Mouse (Mus musculus) retina, postnatal 7 days (tissue): ENCODE measurements around the gene 5031439G07Rik.
"Not testable (repeated sequence)": the region's sequence is repeated elsewhere in the genome, so short reads cannot be mapped to it uniquely, and the experiment has no call there.

Source experiments
- DNase-seq: peaks from one replicate; pipeline ENCODE4 v3.0.0-alpha.2; 2012; ENCODE audit warnings: low read depth, low spot score

5031439G07Rik gene

DNA sequence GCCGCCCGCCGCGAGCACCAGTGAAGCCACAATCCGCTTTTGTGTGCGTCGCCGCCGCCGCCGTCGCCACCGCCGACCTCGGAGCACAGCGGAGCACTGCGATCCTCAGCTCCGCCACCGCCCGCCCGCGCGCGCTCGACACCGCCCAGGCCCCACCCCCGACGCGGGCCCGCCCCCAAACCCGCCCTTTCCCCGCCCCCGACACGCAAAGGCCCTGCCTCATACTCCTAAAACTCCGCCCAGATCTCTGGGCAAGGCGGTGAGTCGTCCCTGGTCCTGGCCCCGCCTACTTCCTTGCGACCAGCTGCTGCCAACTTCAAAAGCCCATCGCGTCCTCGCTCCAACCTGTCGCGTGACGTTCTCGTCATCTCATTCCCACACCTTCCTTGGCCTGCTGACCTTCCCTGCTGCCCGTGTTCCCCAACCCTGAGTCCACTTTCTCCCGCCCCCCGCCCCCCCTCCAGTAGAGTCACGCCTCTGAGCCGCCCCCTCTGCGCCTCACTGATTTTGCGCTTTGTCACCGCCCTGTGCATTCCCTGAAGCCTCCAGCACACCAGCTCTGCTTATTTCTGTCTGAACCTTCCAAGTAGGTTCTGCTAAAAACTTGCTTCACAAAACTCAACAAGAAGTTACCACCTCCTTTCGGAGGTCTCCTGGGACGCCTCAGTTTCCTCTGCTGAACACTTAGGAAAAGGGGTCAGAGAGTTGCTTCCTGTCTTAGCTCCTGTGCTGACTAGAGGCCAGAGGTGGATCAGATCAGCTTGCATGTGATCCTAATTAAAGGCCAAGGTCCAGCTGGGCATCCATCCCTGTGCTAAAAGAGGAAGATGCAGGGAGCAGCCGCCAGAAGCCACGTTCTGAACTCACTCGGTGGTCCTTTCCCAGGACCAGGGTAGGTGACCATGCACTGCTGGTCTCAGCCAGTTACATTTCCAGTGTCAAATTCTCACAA is at the start of gene 5031439G07Rik:
Gene 5031439G07Rik (minus strand): TSS at position 678 of the 952 bp plus-strand sequence.
- peak; percentile 88 for DNase-seq

DNA sequence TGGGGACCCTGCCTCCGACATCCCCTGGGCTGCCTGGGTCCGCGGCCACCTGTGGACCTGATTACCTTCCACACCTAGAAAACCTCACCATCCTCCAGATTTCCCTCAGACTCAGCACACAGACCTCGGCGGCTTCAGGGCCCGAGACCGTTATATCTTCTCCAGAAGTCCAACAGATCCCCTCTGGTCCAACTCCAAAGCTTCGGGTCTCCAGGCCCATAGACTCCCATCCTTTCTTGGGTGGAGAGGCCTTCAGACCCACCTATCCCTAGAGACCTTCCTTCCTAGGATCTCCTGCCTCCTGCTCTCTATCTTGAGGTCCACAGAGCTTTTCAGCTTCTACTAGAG is 49.0 kb upstream of the 5031439G07Rik start:
- DNase-seq, result no peak

- DNase-seq, result peak; percentile 95
These were observed 48.4 kb upstream of the 5031439G07Rik start for GRCm38 (mm10) chr15:85036566-85037342.

- DNase-seq, result not testable (repeated sequence)
These were observed 45.6 kb upstream of the 5031439G07Rik start for GRCm38 (mm10) chr15:85033916-85034315.

DNA sequence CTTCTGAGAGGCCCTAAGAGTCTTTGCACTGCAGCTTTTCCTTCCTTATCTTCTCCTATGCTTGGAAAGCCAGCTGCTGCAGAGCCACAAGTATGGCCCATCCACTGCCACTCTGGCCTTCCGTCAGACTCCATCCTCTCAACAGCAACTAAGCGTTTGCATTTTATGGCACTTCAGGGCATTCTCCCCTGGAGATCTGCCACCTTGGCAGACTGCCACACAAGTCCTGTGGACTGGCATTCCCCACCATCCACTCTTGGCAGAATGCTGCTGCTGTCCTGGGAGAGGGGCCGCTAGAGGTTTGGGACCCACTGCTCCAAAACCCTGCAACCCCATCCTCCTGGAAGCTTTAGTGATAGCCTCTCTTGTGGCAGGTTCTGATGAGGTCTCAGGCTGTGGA is 43.5 kb upstream of the 5031439G07Rik start:
- DNase-seq, result no peak

GRCm38 (mm10) chr15:85030643-85031042 is 42.3 kb upstream of the 5031439G07Rik start:
- DNase-seq, result not testable (repeated sequence)

- not testable (repeated sequence) for DNase-seq
These were observed 40.3 kb upstream of the 5031439G07Rik start, which contains the start of gene Fam118a for GRCm38 (mm10) chr15:85028648-85029047. Gene Fam118a, plus strand, starts transcription at chr15:85028948.

GRCm38 (mm10) chr15:85027740-85028139 is 39.4 kb upstream of the 5031439G07Rik start:
- no peak for DNase-seq

DNA sequence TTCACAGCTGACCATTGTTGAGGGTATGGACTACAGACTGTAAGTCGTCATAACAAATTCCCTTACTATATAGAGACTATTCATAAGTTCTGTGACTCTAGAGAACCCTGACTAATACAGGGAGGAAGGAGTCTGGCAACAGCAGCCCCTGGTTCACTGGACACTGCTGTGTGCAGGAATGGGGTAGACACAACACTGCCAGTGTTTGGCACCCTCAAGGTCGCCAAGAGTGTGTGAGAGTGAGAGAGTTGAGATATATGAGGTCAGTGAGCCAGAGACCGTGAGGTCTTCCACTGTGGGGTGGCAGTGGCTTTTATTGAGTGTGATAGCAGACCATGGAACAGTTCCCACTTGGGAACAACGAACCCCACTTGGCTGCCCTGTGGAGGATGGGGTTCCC is 37.8 kb upstream of the 5031439G07Rik start:
- no peak for DNase-seq

GRCm38 (mm10) chr15:85022211-85022610 is 33.9 kb upstream of the 5031439G07Rik start:
- no peak for DNase-seq

DNA sequence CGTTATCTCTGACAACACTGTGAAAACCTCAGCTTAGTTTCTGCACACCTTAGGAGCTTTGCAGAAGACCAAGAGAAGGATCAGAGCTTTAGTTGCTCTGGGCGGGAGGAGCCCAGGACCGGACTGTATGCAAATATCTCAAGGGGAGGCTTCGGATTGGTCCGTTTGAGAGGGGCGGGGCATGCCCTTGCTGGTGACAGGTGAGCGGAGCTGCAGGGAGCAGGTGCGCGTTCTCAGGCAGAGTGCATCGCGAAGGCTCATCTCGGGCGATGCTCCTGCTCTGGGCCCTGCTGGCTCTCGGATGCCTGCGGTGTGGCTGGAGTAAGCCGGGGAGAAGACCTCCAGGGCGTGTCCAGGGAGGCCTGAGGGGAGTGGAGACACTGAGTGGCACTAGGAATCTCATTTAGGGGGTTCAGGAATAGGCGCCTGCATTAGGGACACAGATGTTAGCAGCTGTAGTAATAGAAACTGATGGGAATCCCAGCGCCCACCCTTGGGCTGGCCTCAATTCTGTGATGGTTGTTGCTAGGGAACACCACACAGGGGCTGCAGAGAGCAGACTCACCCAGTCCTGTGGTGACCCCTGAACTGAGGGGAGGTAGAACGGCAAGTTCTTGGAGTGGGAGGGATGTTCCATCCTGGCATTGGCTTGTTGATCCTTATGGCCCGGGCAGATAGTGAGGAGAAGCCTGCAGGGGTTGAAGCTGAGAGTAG is 28.8 kb upstream of the 5031439G07Rik start, which contains the start of gene Upk3a:
Gene Upk3a (plus strand): TSS at position 191 of the 714 bp plus-strand sequence.
- no peak for DNase-seq

DNA sequence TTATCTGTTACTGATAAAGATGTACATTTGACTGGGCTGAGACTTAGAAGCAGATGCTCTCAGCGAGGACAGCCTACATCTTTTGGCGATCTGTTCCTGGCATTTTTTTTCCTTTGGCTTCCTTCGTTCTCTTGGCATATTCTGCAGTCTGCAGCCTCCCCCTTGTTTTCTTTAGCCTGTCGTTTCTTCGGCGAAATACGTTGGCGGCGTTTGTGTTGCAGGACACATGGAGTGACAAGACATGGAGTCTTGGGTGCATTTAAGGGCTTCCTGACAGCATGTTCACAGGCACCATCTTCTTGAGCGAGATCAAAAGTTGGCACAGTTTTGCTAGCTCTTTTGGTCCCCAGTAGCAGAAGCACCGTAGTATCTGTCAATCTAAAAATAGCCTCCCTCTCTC is 27.4 kb upstream of the 5031439G07Rik start:
- DNase-seq, result no peak

- no peak for DNase-seq
These were observed 24.3 kb upstream of the 5031439G07Rik start for GRCm38 (mm10) chr15:85012662-85013054.

DNA sequence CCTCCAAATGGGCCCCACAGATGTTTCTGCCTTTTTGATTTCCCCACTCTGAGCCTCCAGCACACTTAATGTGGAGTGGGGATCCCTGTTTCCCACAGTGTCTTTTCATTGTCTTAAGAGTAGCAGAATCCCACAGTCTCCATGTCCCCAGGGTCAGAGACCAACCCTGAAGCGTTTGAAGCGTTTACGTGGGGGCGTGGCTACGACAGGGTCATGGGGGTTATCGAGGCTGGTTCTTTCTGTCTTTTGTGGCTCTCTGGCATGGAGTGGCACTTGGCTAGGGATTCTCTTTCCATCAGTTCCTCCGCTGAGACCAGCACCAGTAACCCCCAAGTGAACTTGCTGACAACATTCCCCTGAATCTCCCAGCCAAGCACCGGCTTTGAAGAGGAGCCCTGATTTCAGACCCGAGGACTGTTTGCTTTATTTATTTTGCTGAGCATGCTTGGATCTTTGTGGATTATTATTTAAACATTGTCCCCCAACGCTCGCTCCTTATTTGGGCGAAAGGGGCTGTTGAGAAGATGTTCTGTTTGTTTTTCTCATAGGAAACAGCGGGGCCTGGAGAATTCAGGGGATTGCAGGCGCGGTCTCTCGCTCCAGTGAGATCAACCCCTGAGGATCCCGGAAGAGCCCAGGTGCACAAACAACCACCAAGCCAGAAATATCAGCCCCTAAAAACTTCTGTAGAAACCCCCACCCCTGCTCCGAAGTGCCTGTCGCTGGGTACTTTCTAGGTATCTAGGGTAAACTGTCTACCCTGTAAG is 23.7 kb upstream of the 5031439G07Rik start:
- no peak for DNase-seq

DNA sequence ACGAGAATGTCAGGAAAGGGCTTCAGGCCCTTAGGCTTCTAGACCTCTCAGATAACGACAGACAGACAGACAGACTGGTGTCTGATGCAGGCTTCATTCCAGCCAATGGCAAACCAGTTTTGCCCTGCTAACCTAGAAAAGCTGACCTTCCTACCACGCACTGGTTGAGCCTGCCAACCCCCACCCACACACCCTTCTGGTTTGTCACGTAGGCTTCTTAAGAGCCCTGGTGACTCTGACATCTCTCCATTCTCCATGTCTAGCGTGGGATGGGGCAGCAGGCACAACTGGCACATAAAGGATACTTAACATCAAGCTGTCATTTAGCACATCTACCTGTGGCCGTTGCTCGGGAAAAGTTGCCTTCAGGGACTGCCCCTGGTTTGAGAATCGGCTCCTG is 21.3 kb upstream of the 5031439G07Rik start:
- no peak for DNase-seq

GRCm38 (mm10) chr15:85000984-85001982 is 12.9 kb upstream of the 5031439G07Rik start:
- peak; percentile 53 for DNase-seq

- no peak for DNase-seq
These were observed 11.6 kb upstream of the 5031439G07Rik start for GRCm38 (mm10) chr15:84999911-85000310.

DNA sequence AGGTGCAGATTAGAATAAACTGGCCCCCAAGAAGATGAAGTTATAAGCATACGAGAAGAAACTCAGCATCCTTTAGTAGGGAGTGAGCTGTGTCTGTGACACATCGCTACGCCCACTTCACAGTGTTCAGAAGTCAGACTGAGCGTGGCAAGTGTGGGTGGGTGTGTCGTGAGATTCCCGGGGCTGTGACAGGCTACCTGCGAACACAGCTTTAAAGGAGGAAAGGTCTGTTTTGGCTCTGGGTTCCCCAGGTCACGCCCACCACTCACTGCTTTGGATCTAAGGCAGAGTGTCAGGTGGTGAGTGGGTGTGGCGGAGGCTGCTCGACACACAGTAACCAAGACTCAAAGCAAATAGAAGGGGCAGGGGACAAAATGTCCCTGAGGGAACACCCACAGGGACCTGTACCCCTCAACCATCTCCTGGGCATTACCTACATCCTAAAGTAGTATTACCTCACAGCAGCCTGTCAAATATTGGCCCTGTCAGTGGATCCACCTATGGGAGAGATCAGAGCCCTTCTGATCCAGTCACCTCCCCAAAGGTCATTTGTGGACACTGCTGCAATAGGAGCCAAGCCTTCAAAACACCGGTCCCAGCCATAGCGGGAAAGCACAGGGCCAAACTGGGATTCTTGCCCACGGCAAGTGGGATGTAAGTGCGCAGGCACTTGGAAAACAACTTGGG is 9.6 kb upstream of the 5031439G07Rik start:
- DNase-seq, result no peak

- no peak for DNase-seq
These were observed 7.6 kb upstream of the 5031439G07Rik start for GRCm38 (mm10) chr15:84995967-84996366.
